Mouse (Mus musculus) adrenal gland, adult 18-20 months (tissue): ENCODE data around the gene Tfip11. TPM values are rescaled to one million over a fixed set of nuclear protein-coding genes. Genes with fewer than 3 reads are reported as not detected.
"Not testable (repeated sequence)": the region's sequence is repeated elsewhere in the genome, so short reads cannot be mapped to it uniquely, and the experiment has no call there.

Experiments
- DNase-seq, 2 experiments: peaks; one replicate each; pipeline ENCODE4 v3.0.0; 2021 to 2022; ENCODE audit warnings: low spot score in 2 of 2
- total RNA-seq, 2 experiments: library from RNA; stranded (reverse); gene quantifications; 1 replicate in 1 of 2; 2 replicates in 1 of 2; pipeline ENCODE4 v1.2.3; 2021

Tfip11 gene
- total RNA-seq, 2 experiments from 2014 or later: 38.6 to 41.8 TPM

- DNase-seq: not testable (repeated sequence)
Observed at GRCm38 (mm10) chr5:112319343-112319742, 6.8 kb upstream of the Tfip11 start.

GRCm38 (mm10) chr5:112320379-112320778, 5.8 kb upstream of the Tfip11 start:
- no peak for DNase-seq

GRCm38 (mm10) chr5:112320936-112321335, 5.2 kb upstream of the Tfip11 start:
- no peak for DNase-seq

DNA sequence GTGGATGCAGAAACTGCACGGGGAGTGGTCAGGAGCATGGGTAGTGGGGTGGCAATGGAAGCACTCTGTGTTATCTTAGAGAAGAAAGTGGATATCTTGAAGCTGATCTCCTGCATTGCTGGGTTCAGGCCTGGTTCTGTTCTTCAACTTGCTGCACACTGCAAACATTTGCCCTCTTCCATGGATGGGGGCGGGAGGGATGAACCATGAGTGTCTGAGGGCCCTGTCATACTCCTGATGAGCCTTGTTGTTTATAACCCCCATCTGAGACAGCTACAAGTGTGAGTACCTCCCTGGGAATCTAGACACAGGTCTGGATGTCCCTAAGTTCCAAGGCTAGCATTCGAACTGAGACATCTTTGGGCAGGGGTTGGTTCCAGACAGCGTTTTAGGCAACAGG, 4.8 kb upstream of the Tfip11 start:
- no peak for DNase-seq

- DNase-seq: no peak
Observed at GRCm38 (mm10) chr5:112323246-112323645, 2.9 kb upstream of the Tfip11 start.

GRCm38 (mm10) chr5:112324637-112325545, 1.3 kb upstream of the Tfip11 start:
- DNase-seq: peak in 1 of 2 experiments; percentile 49

GRCm38 (mm10) chr5:112326446-112327009, 370 bp downstream of the Tfip11 start:
- DNase-seq: no peak

DNA sequence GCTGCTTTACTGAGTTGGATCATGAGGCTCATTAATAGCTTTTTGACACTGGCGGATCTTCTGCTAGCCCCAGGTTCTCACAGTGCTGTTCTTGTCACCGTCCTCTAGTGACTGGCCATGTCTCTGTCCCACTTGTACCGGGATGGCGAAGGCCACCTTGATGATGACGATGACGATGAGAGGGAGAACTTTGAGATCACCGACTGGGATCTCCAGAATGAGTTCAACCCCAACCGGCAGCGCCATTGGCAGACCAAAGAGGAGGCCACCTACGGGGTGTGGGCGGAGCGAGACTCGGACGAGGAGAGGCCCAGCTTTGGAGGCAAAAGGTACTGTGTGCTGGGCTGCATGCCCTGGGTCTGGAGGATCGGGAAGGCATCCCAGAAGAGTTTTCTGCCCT, 1.7 kb downstream of the Tfip11 start:
- no peak for DNase-seq

GRCm38 (mm10) chr5:112329805-112330564, 3.8 kb downstream of the Tfip11 start:
- no peak for DNase-seq

- peak; percentile 50 to 54 for DNase-seq
Observed at GRCm38 (mm10) chr5:112335473-112335872, 9.3 kb downstream of the Tfip11 start.

GRCm38 (mm10) chr5:112337004-112337403, 10.8 kb downstream of the Tfip11 start:
- DNase-seq: no peak

DNA sequence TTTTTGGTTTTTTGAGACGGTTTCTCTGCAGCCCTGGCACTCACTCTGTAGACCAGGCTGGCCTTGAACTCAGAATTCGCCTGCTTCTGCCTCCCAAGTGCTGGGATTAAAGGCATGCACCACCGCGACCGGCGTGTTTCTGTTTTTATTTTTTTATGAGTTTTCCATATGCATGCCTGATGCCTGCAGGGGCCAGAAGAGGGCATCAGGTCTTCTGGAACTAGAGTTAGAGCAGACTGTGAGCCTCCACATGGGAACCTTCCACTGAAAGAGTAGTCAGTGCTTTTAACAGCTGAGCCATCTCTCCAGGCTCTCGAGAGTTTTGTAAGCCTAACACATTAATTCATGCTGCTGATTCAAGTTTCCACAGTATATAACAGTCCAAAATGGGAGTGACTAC, 13.1 kb downstream of the Tfip11 start:
- DNase-seq: no peak

GRCm38 (mm10) chr5:112342463-112343204, 16.5 kb downstream of the Tfip11 start, which contains the start of the genes Srrd and Hps4:
Gene Srrd (minus strand): TSS chr5:112343040.
Gene Hps4 (plus strand): TSS chr5:112343083.
- DNase-seq: peak; percentile 93 to 94

GRCm38 (mm10) chr5:112343205-112343595, 17.0 kb downstream of the Tfip11 start:
- no peak for DNase-seq

DNA sequence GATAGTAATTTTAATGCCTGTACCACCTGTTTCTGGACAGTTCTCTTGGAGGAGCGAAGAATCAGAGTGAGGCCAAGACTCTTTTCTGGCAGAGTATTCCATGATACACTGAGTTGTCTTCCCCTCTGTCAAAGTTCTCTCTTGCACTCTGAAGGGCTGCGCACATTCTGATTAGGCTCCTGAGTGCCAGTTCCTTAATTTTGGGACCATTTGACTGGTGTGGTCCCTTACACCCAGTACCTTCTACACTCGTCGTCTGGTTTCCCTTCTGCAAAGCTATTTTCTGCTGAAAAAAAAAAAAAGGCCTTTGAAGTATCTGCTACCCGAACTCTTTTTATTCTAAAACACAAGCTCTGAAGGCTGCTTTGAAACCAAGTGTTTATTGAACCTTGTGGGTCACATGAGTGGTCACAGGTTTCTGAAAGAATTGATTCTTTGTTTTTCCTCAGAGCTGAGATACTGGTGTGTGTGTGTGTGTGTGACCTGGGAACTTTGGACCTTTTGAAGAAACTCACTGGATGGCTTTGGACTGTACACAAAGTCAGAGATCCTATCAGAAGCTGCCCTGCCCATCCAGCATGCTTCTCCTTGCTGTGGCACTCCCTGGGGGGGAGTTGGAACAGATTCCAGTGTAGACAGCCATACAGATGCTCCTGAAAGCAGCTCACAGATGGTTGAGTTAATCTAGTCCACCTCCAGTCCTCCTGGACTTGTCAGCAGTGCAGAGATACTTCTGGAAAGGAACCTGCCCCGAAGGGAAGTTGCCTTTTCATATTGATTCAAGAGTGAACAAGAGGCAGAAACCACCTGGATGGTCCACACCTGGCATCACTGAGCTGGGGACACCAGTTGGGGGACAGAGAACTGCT, 18.2 kb downstream of the Tfip11 start:
- DNase-seq: no peak

- DNase-seq: no peak
Observed at GRCm38 (mm10) chr5:112346211-112346965, 20.2 kb downstream of the Tfip11 start.

GRCm38 (mm10) chr5:112349169-112349568, 23.0 kb downstream of the Tfip11 start:
- DNase-seq: no peak

GRCm38 (mm10) chr5:112355493-112355892, 29.3 kb downstream of the Tfip11 start:
- DNase-seq: no peak

- DNase-seq: no peak
Observed at GRCm38 (mm10) chr5:112355910-112356309, 29.8 kb downstream of the Tfip11 start, which contains the start of gene Gm6583. Gene Gm6583 (minus strand): TSS chr5:112356033.
